Mouse (Mus musculus) myocyte (in vitro differentiated cells): ENCODE results near the gene Gpr180.

Experiments used
- CEBPB ChIP-seq: IDR thresholded peaks from 2 replicates; pipeline ENCODE4 v1.6.1; 2011; ENCODE audit warnings: mild to moderate bottlenecking, moderate library complexity; ENCODE audit not compliant: poor library complexity, insufficient read depth, severe bottlenecking
- POLR2A ChIP-seq: IDR thresholded peaks from one replicate; pipeline ENCODE4 v1.6.1; 2011; ENCODE audit warnings: low read depth, mild to moderate bottlenecking, control low read depth, moderate library complexity; ENCODE audit not compliant: insufficient read length
- POLR2AphosphoS2 ChIP-seq: IDR thresholded peaks from one replicate; pipeline ENCODE4 v1.6.1; 2011; ENCODE audit warnings: low read depth, control low read depth; ENCODE audit not compliant: insufficient read length
- TCF12 ChIP-seq: IDR thresholded peaks from one replicate; pipeline ENCODE4 v1.6.1; 2011; ENCODE audit warnings: mild to moderate bottlenecking, control low read depth; ENCODE audit not compliant: poor library complexity, insufficient read depth, severe bottlenecking
- TCF3 ChIP-seq: IDR thresholded peaks from one replicate; pipeline ENCODE4 v1.6.1; 2011; ENCODE audit warnings: low read depth, control low read depth; ENCODE audit not compliant: insufficient read length
- USF1 ChIP-seq: IDR thresholded peaks from one replicate; pipeline ENCODE4 v1.6.1; 2011; ENCODE audit warnings: low read depth, mild to moderate bottlenecking, control low read depth, moderate library complexity

DNA sequence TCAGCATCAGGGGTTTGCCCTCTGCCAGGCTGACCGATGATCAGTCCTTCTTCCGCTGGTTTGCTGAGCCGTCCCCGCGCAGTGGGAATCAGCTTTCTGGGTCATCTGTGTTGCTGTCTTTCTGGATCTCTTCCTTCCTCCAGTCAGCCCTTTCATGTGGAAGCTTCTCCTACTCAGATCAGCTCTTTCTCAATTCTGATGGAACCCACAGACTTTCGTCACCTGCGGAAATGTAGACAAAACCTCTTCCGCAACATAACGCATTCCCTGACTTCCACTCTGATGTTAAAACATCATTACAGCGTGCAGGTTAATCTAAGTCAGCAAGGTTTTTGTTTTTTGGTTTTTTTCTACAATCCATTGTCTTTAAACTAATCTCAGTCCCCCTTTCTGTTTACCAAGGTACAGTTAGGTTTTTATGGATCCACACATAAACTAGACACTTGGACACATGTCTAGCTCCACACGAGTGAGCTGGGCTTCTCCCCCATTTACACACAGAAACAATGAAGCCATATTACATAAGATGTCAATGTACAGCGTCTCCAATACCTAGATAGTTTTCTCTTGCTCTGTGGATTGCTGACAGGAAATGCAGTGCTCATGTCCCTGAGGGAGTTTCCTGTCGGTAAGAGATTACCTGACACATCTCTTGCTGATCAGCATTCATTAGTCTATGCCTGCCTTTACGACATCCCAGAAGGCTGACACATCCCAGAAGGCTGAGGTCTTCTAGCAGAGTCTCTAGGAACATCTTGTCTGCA, 35.5 kb upstream of the Gpr180 start:
- TF ChIP-seq POLR2A = no peak
- TF ChIP-seq CEBPB = no peak
- TF ChIP-seq TCF12 = no peak
- no peak for TF ChIP-seq POLR2AphosphoS2
- no peak for TF ChIP-seq USF1
- no peak for TF ChIP-seq TCF3
